Mouse (Mus musculus): Measurements from ENCODE around the gene Gm21874. TPM values are rescaled to one million over a fixed set of nuclear protein-coding genes. Genes with fewer than 3 reads are reported as not detected.

Gm21874 gene
- not detected in 2 replicates for total RNA-seq (2023)

DNA sequence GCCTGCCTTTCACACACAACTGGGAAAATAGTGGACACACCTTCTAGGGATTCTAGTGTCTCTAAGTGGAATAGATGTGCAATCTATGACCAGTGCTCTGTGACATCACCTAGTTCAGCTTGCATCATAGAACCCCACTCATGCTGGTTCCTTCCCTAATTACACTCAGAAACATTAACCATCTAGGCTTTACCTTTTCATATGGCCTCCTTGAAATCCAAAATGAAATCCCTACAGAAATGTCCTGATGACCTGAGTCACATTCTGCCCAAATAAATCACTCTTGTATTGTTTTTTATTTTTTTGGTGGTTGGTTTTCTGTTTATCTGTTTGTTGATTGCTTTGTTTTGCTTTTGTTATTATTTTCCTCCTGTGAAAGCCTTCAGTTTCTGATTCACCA is at the start of gene Gm21874:
TSS of gene Gm21874 (minus strand) at position 101 of the 400 bp plus-strand sequence.

Other genes starting within 250 kb of the Gm21874 start
- gene Gm21721, start 214.0 kb downstream of the Gm21874 start, total RNA-seq (2023) = not detected in 2 replicates
- not detected in 2 replicates for gene Gm21812, start 69.0 kb downstream of the Gm21874 start, total RNA-seq (2023)

Data from neutrophil, adult 65 days (primary cell).